Mouse (Mus musculus) E14TG2a.4 (cell line): Measurements from ENCODE around the gene Edrf1.

ENCODE experiments used
- CTCF ChIP-seq: conservative IDR thresholded peaks from 2 replicates; pipeline ENCODE4 v1.5.1; 2014; ENCODE audit warnings: low read length
- NANOG ChIP-seq: IDR thresholded peaks from 2 replicates; pipeline ENCODE4 v1.6.1; 2014; ENCODE audit warnings: borderline replicate concordance, low read length, mixed read lengths
- POU5F1 ChIP-seq: IDR thresholded peaks from 2 replicates; pipeline ENCODE4 v1.6.1; 2014; ENCODE audit warnings: low read length, borderline replicate concordance

GRCm38 (mm10) chr7:133679439-133679838 is 42.1 kb downstream of the Edrf1 start:
- TF ChIP-seq CTCF (no peak), NANOG (no peak), POU5F1 (no peak)
